Mouse (Mus musculus) left cerebral cortex, postnatal 25 days (tissue): ENCODE data around the gene Fam170b. TPM values are rescaled to one million over a fixed set of nuclear protein-coding genes. Genes with fewer than 3 reads are reported as not detected.

Source experiments
- DNase-seq, 2 experiments: peaks; one replicate each; pipeline ENCODE4 v3.0.0; 2022; ENCODE audit warnings: low spot score in 2 of 2, mixed read lengths in 1 of 2
- intact Hi-C: fragments of 180-260 bp; cut with DNase I; formaldehyde crosslinking; loops from one replicate; pipeline ENCODE4 v1.15.1; 2025
- total RNA-seq, 2 experiments: library from RNA; stranded (reverse); gene quantifications; 2 replicates each; pipeline ENCODE4 v1.2.3; 2021

Gene Fam170b
- total RNA-seq, 2 experiments from 2014 or later: not detected

DNA sequence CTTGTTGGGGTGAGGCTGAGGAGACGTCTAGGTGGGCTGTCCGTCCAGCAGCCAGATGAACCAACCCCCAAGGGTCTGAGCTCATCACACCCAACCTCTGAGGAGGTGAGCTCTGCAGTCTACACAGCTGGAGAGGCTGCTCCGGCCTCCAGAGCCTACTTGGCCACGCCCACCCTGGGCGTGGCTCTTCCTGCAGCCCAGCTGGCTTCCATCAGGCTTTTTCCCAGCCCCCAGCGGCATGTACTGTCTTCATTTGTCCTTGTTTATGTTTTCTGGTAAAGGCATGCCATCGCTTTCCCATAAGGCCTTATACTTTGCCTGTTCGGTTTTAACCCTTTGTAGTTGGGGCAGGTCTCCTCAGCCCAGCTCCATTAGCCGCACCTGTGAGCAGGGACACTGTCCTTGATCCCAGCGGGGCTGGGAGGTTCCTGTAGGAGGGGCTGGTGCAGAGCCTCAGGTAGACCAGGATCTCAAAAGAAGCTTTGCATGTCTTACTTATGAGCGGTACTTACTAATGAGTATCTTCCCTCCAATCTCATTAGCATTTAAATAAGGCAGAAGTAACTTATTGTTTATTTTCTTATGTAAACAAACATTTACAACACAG, 8.2 kb upstream of the Fam170b start:
- intact Hi-C loops: loop anchor here (5.0 kb wide), 1 partner anchor 132 kb away; no protein-coding TSS in a partner anchor
- no peak for DNase-seq

DNA sequence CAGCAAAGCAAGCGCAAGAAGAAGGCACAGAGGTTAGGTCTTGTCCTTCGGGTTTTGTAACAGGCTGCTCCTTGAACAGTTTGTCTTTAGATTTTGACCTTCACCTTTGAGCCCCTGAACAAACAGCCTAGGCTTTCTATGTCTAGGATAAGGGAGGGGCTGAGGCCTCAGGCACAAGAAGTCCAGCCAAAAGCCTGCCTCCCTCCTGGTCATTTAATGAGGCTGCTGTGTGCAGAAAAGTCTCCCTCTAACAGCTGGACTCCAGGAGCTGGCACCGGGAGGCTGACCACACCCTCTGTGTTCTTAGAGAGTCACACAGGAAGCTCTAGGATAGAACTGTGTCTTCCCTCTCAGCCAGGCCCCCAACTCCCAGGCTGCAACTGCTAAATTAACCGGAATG, 6.6 kb upstream of the Fam170b start:
- intact Hi-C loops: loop anchor here (5.0 kb wide), 1 partner anchor 130 kb away; no protein-coding TSS in a partner anchor
- no peak for DNase-seq

DNA sequence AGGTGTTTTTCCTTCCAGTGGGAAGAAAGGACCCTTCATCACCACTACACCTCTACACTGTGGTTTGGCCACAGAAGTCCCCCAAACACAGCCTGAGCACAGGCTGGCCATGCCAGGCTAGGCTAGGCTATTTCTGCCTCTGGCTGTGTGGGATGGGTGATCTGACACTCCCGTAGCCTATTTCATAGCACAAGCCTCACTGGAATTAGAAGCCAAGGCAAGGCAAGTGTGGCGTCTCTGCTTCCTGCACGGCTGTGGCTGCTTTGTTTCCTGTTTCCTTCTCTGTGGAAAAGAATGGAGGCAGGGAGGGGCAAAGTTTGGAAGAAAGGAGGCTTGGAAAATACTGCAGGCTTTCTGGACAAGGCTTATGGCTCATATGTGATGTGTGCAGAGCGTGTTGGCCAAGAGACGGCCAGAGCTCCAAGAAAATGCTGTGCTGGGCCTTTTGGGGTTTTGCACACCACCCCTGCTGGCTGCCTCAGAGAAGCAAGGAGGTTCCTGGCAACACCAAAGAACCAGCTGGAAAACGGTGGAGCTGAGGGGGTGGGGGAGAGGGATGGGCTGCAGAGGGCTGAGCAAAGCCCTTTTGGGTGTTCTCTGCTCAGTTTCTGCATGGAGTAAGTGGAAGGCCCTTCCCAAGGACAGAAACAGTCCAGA, 5.6 kb upstream of the Fam170b start:
- intact Hi-C loops: loop anchor here (5.0 kb wide), 1 partner anchor 129 kb away; no protein-coding TSS in a partner anchor
- peak in 1 of 2 experiments; percentile 51 for DNase-seq

DNA sequence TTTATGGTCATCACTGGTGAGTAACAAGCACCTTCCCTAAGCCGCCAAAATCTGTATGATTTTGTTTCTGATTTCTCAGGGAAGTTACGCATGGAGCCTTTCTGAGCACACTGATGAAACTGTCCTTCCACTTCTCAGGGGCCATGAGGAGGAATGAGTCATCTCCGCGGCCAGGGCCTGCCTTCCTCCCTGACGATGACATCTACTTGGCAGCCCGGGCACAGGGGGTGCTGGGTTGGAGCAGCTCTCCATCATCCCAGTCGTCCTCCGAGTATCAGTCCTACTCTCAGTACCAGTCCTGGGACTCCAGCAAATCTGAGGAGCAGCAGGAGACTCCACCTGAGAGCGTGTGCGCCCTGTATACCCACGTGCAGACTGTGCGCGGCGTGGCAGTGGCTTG, 1.4 kb downstream of the Fam170b start:
- intact Hi-C loops: no loop called here
- DNase-seq: no peak

DNA sequence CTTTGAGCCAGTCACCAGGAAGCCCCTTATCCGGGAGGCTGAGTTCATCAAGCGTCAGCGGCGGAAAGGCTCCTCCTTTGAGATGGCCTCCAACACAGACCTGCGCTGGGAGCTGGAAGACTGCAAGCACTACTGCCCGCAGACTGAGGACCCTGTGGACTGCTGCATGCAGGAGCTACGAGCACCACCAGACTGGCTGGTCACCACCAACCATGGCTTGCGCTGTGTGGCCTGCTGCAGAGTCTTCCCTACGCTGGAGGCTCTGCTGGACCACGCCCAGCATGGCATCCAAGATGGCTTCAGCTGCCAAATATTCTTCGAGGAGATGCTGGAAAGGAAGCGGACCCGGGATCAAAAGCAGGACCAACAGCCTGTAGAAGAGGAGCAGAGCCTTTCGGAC, 1.8 kb downstream of the Fam170b start:
- DNase-seq: no peak
- intact Hi-C loops: no loop called here

DNA sequence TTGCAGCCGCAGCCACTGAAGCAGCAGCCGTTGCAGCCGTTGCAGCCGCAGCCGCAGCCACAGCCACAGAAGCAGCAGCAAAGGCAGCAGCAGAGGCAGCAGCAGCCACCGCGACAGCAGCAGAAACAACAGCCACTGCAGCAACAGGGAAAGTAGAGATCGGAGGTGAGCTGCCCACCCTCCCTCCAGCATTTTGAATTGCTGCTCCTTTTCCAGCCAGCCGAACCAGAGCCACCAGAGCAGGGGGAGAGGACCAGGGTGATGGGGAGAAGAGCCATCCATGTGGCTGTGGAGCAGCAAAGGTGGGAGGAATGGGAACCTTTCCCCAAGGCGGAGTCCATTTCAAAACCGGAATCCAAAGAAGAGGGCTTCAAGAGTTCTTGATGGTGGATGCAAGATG, 2.4 kb downstream of the Fam170b start:
- no peak for DNase-seq
- intact Hi-C loops: no loop called here

DNA sequence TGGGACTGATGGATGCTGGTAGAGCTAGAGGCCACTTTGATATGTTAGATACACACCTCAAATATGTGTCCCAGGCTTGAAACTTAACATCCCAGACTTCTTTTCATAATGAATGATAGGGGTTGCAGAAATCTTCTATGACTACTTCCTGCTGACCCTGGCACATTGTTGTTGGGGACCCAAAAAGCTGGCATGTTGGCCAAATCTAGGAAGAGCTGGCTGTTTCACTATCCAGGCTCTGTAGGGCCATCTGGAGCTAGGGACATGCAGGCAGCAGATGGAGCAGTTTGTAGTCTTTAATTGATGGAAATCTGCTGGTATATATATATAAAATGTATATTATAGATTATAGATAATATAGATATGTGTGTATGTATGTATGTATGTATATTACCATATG, 8.3 kb downstream of the Fam170b start:
- intact Hi-C loops: no loop called here
- DNase-seq: no peak

DNA sequence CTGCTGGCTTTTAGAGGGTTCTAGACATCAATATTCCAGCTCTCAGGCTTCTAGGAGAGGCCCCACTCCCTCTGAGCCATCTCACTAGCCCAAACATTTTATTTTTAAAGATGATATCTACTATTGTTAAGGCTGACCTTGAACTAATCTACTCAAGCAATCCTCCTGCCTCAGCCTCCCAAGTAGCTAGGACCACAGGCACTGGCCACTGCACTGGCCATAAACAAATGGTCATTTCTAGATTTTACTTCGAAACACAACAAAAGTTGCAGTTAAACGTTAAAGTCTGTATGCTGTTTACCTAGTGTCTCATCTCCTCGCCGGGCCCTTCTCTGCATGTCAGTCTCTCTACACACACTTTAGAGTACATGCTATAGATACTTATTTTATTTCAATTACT, 20.3 kb downstream of the Fam170b start:
- no peak for DNase-seq
- intact Hi-C loops: no loop called here

DNA sequence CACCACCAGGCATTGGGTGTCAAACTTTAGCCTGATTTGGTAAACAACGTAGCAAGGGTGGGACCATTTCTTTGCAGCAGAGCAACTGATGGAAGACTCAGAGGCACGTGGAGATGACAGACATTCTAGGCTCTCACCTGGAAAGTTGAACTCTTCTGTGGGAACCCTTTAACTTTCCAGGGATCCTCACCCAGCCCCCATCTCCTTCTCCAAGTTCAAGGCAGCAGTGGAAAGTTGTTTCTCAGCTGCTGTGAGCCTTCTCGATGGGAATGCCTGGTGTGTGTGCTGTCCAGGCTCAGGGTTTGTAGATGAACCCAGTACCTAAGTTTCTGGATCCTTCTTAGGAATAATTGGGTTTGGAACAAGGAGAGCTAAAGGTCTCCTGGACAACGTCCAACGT, 22.5 kb downstream of the Fam170b start:
- intact Hi-C loops: no loop called here

DNA sequence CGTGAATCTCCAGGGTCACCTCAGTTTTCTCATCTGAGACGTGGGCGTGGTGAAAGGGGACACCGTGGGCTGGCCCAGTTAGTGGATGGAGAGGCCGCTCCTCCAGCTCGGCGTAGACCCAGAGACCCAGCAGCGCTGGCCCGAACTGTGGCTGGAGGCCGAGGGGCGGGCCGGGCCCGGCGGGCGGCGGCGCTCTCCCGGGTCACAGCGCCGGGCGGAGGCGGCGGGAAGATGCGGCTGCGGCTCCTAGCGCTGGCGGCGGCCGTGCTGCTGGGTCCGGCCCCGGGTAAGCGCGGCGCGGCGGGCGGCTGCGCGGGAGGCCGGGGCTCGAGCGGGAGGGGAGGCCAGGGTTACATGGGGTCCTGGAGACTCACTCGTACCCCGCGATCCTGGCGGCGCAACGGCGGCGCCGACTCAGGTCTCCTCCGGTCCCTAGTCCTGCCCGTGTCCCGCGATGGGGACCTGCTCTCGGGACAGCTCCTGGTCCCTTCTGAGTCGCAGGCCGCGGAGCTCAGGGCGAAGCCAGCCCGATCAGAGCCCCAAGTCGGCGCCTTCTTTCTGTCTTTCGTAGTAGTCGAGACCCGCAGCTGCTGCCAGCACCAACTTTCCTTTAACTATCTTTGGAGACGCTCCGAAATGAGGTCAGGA, 23.0 kb downstream of the Fam170b start, which contains the start of gene Vstm4:
Gene Vstm4, plus strand, starts transcription at position 76 of the 648 bp plus-strand sequence.
- DNase-seq: peak; percentile 28 to 42
- intact Hi-C loops: no loop called here

More for the DNA sequence above, 22.5 kb downstream of the Fam170b start:
- no peak for DNase-seq

DNA sequence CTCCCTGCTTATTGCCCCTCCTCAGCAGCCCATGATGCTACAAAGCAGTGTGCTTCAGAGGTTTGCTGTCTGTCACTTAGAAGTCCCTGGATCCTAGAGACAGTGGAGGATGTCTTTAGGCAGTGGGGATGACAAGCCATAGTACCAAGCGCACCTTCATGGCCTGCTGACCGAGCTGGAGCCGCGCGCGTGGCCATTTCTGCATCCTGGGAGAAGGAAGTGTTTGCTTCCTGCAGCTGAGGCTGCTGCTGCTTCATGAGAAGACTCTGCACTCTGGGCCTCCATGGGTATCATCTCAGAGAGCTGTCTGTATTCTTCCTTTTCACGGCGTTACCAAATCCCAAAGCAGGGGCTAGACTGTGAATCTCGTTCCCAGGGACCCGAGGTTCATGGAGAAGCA, 24.6 kb downstream of the Fam170b start:
- no peak for DNase-seq
- intact Hi-C loops: no loop called here

DNA sequence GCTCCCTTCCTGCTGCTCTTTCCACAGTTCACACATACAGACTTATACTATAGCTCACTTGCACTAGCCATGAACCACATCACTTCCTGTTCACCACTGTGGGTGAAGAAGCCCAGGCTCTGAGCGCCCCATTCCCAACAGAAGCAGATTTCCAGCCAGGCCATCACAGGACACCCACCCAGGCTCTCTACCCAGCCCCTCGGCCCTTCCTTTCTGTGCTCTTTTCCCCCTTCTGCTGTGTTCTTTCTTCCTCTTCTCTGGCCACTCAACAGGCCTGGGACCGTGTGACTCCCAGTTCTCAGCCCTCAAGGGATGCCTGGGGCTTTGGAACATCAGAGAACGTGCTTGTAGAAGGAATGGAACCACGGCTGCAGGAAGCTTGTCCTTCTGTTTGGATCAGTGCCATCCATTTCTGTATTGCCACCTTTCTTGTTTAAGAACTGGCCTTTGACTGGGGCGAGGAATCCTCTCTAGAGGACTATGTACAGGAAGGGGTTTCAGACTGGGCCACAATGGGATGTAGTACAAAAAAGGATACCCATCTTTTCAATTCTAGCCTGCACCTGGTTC, 25.3 kb downstream of the Fam170b start:
- intact Hi-C loops: no loop called here
- no peak for DNase-seq

DNA sequence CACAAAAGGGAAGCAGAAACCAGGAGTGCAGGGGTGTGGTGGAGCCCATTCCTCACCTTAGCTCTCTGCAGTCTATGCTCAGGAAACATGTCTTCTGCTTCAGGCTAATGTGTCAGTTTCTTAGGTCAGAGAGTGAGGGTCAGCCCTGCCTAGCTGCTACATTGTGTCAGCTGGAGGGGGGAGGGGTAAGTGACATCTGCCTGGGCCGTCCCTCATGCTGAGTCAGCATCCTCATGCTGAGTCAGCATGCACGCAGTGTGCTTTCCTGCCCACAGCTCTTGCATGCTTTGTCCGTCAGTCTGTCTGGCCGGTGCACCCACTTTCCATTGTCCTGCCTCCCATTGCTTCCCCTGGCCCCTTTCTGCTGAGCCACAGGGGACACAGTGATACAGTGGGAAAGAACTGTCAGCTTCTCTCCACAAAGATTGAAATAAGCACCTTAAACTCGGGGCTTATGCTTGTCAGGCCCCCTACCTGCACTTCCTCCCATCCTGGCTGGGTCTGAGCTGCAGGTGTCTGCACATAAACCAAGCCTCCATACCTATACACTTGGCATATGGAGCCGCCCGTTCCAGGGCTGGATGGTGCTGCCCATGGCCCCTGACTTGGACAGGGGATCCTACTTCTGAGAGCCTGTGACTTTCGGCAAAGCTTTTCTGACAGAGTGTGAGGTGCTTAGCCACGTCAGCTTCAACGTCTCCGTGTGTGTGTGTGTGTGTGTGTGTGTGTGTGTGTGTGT, 26.2 kb downstream of the Fam170b start:
- intact Hi-C loops: no loop called here

DNA sequence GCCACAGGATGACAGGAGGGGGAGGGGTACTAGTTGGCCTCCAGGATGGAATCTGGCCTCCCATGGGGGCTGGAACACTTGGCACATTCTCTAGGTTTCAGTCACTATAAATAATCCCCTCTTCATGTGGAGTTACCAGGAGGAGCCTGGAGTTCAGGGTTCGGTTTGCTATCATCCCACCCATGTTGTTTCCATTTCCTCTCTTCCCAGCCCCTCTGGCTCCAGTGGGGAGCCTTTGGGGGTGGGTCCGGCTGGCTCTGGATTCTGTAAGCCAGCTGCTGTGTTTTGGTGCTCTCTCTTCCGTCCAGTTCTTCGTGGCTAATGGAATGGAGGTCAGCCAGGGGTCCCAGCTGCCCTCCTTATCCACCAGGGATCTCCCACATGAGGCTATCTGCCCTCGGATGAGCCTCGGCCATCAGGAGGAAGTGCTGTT, 27.4 kb downstream of the Fam170b start:
- no peak for DNase-seq
- intact Hi-C loops: no loop called here

More for the DNA sequence above, 26.2 kb downstream of the Fam170b start:
- no peak for DNase-seq

DNA sequence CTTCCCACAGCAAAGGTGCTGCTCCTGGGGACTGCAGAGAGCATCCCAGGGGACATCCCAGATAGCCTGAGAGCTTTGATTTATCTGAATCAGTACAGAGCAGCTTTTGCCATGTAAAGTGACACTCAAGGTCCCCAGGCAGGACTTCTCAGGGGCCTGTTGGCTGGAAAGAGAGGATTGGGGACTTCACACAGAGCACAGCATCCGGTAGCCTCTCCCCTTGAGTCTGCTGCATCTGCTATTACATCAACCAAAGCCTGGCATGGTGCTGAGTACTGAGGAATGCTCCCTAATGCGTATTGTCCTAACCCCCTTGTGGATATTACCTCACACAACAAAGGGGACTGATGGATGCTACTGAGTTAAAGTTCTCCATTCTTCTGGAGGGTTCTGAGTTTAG, 27.9 kb downstream of the Fam170b start:
- no peak for DNase-seq
- intact Hi-C loops: no loop called here

DNA sequence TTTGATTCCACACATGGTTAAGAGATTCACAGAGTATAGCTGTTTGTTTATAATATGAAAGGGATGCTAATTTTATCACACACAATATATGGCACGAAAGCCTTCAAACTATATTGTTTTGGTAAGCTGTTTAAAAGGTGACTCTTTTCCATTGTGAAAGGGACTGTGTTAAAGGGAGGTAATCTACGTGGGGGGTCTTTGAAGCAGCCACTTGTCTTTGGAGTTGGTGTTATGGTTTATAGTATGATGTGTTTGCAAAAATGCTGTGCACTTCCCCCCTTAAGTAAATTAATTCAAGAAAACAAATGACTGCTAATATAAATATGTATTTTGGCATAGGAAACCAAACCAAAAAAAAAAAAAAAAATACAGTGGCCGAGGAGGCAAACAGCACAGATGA, 31.6 kb downstream of the Fam170b start:
- intact Hi-C loops: no loop called here
- no peak for DNase-seq

DNA sequence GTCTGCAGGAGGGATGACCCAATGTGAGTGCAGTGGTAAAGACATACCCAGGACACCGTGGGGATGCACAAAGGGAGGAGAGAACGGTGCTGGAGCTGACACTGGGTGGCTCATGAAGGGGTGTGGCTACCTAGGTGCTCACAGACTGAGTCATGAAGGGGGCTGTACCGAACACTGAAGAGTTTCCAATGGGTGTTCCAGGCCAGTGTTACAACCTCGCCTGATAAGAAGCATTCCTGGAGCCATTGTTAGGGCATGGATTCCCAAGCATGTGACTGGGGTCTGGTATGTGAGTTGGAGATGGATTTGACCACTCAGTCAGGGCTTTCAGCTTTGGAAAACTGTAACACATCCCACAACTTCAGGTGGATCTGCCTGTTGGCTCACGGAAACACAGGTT, 38.2 kb downstream of the Fam170b start:
- intact Hi-C loops: no loop called here
- DNase-seq: no peak

DNA sequence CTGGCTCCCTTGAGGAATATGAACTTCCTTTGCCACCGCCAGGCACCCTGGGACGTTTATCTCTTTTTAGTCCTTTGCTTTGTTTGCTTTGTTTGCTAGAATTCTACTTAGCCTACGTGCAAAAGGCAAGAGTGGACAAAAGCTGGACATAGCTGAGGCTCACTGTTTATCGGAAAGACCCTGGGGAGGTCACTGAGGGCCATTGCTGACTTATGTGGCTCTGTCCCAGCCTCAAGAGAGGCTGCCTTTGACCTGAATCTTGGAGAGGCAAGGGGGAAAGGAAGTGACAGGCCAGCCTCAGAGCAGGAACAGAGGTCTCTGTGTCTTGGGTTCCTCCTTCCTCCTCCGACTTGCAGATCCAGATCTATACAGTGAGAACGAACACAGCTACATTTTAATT, 43.8 kb downstream of the Fam170b start:
- no peak for DNase-seq
- intact Hi-C loops: no loop called here

DNA sequence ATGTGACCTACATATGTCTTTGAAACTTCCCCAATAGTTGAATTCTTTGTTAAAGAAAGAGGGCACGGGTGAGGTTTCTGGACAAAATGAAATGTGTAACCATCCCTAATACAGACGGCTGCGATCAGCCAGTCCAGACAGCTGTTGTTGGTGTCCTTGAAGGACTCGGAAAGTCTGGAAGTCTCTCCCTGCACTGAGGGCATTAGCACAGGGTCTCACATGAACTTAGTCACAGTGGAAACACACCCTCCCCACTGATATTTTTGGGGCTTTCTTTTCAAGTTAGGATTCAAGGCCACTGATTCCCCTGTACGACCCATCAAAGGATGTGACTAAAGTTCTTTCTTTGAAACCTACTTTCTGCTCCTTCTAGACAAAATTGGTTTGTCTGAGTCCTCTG, 46.6 kb downstream of the Fam170b start:
- intact Hi-C loops: no loop called here
- DNase-seq: no peak

DNA sequence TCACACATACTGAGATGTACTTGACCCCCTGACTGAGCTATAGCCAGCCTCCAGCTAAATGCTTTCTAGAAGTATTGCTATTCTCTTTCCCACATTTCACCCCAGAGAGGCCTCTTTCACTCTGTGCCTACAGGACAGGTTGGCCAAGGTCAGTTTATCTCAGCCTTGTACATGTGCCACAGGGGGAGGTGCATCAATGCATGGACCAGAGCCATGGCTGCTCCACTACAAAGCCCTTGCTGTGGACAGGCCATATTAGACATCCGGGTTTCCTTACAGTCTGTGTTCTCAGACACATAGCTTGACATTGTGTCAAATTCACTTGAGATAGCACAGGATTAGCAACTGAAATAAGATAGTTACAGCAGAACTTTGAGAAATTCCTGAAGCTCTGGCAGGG, 47.9 kb downstream of the Fam170b start:
- DNase-seq: no peak
- intact Hi-C loops: no loop called here
